Mouse (Mus musculus): ENCODE measurements around the gene Plek2. TPM values are rescaled to one million over a fixed set of nuclear protein-coding genes. Genes with fewer than 3 reads are reported as not detected.

The Plek2 gene
- polyA plus RNA-seq, 1 experiment: 1.4 TPM

DNA sequence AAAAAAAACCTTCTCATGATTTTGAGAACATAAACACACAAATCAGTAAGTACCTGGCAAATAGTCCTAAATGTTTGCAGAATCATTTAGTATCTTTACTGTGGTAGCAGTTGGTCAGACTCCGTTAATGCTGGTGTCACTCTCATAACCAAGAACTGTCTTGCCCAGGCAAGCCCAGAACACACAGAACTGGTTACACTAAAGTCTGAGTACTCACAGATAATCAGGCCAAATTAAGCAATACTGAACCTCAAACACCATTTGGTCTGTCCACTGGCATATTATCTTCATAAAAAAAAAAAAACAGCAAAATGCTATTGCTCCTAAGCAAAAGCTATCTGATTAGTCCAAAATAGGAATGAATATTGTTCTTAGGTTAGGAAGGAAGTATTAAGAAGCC, 64.3 kb downstream of the Plek2 start:
- DNase-seq: no peak
- no peak for TF ChIP-seq POLR2A (IDR thresholded peaks at IDR 0.05; ENCODE audit: borderline replicate concordance, extremely low read depth, low read depth, low read length)
- no peak for TF ChIP-seq CTCF (IDR thresholded peaks at IDR 0.05; ENCODE audit: insufficient read depth, low read length)
- Histone ChIP-seq H3K4me3 (replicated peaks; ENCODE audit: extremely low read depth, low read depth, low read length) (no peak overlapping the region), H3K4me1 (ENCODE audit: control insufficient read depth, insufficient read depth, low read length) (no peaks in the 10 kb centered on the region)
- 80% methylated on average over 1 of the region's 1 CpGs for WGBS

DNA sequence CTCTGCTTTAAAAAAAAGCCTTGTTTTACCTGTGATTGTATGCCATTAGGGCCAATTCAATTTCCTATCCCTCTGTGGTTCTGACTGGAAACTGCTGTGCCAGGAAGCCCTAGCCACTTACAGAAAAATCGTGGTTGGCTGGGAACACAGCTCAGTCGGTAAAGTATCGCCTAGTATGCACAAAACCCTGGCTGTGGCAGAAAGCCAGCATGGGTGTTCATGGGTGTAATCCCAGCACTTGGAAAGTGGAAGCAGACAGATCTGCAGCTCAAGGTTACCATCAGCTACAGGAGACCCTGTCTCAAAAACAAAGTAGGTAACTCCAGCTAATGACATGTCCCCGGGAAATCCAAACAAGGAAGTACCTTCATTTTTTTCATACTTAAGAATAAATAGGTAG, 66.9 kb downstream of the Plek2 start:
- WGBS: 52% methylated on average over 4 of the region's 4 CpGs
- no peak for TF ChIP-seq POLR2A (IDR thresholded peaks at IDR 0.05; ENCODE audit: borderline replicate concordance, extremely low read depth, low read depth, low read length)
- no peak for TF ChIP-seq CTCF (IDR thresholded peaks at IDR 0.05; ENCODE audit: insufficient read depth, low read length)
- Histone ChIP-seq H3K4me1 (ENCODE audit: control insufficient read depth, insufficient read depth, low read length) (no peaks in the 10 kb centered on the region), H3K4me3 (replicated peaks; ENCODE audit: extremely low read depth, low read depth, low read length) (no peak overlapping the region)
- no peak for DNase-seq

Other genes with a start within 250 kb of the Plek2 start
- gene Fam71d, start 215.4 kb downstream of the Plek2 start, polyA plus RNA-seq (2012; rRNA removed): 0.07 and 0.25 TPM in 2 replicates
- gene Mpp5, start 158.1 kb downstream of the Plek2 start, polyA plus RNA-seq (2012; rRNA removed): 3.5 and 5.5 TPM in 2 replicates
- 5.9 and 15.5 TPM in 2 replicates for gene Atp6v1d, start 45.3 kb downstream of the Plek2 start, polyA plus RNA-seq (2012; rRNA removed)
- 5.8 and 8.6 TPM in 2 replicates for gene Eif2s1, start 45.1 kb downstream of the Plek2 start, polyA plus RNA-seq (2012; rRNA removed)
- gene Tmem229b, start 100.7 kb upstream of the Plek2 start, polyA plus RNA-seq (2012; rRNA removed): 15.4 and 18.6 TPM in 2 replicates
- 8.9 and 9.3 TPM in 2 replicates for gene Plekhh1, start 122.2 kb upstream of the Plek2 start, polyA plus RNA-seq (2012; rRNA removed)
- gene Pigh, start 182.7 kb upstream of the Plek2 start, polyA plus RNA-seq (2012; rRNA removed): 12.9 and 15.0 TPM in 2 replicates
- 4.0 and 4.7 TPM in 2 replicates for gene Arg2, start 223.8 kb upstream of the Plek2 start, polyA plus RNA-seq (2012; rRNA removed)